ENCODE assay signal across 10 mouse cellular contexts in the genomic region with DNA sequence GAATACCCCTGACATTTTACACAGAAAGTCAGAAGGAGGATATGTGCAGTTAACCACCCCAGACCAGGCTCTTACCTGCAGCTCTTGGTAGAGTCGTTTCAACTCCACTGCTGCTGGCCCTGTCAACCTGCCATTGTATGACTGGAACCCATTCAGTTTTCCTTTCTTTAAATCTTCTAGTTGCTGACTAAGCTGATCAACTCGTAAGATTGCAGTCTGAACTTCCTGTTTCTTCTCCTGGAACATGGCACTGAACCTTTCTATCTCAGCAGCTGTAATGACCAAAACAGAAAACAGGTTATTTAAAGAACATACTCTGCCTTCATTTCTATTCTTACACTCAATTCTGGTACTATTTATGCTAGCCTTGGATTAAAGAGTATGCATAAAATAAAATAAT.
"Had no signal": no experiment of that assay in that cellular context is flagged by ENCODE, and none has a peak within 500 bp of the region (broad histone marks: within the 10 kb centered on the region; RNA-seq: fewer than 3 reads in every experiment).

No protein-coding gene starts in this region.

- H3K4me3 ChIP-seq: limb, embryonic 12.5 days; megakaryocyte, embryonic 14.5 days; midbrain, embryonic 13.5 days had no signal

- H3K9me3 ChIP-seq: limb, embryonic 12.5 days; megakaryocyte, embryonic 14.5 days; midbrain, embryonic 13.5 days had no signal

- H3K4me2 ChIP-seq: limb, embryonic 12.5 days; midbrain, embryonic 13.5 days had no signal

- H3K27me3 ChIP-seq: limb, embryonic 12.5 days; megakaryocyte, embryonic 14.5 days; midbrain, embryonic 13.5 days had no signal

- DNase-seq: kidney, adult 11 months; kidney, postnatal 10 days; kidney, postnatal 4 days; lung, adult 18-20 months; thymus, adult 18-20 months; thymus, postnatal 36 days had no signal

- ATAC-seq: midbrain, embryonic 13.5 days had no signal

- H3K27ac ChIP-seq: limb, embryonic 12.5 days; liver, embryonic 14.5 days; midbrain, embryonic 13.5 days had no signal

- H3K4me1 ChIP-seq: limb, embryonic 12.5 days; midbrain, embryonic 13.5 days had no signal

- H3K9ac ChIP-seq: limb, embryonic 12.5 days; liver, embryonic 14.5 days; midbrain, embryonic 13.5 days had no signal
